Mouse (Mus musculus): ENCODE results near the gene Ppil4. TPM values are rescaled to one million over a fixed set of nuclear protein-coding genes. Genes with fewer than 3 reads are reported as not detected.

Ppil4 gene
- polyA plus RNA-seq, 1 experiment from 2014 or later = 17.1 TPM

- Histone ChIP-seq H3K4me3 (ENCODE audit: low read depth, low read length) (no peak overlapping the region), H3K4me1 (replicated peaks; ENCODE audit: control insufficient read depth, insufficient read depth, low read length) (no peaks in the 10 kb centered on the region), H3K36me3 (ENCODE audit: control insufficient read depth, insufficient read depth) (peaks cover 54% of the 10 kb centered on the region), H3K27me3 (replicated peaks; ENCODE audit: control insufficient read depth, insufficient read depth, low read length) (no peaks in the 10 kb centered on the region), H3K27ac (ENCODE audit: low read depth, low read length) (no peak overlapping the region), H3K9me3 (ENCODE audit: control insufficient read depth) (no peaks in the 10 kb centered on the region), H3K9ac (ENCODE audit: low read depth, low read length) (no peak overlapping the region), H3K4me2 (replicated peaks; ENCODE audit: low read depth) (no peak overlapping the region)
- no peak for ATAC-seq
- no peak for TF ChIP-seq CTCF (IDR thresholded peaks at IDR 0.05; ENCODE audit: low read depth)
- WGBS = 90% methylated on average over 8 of the region's 8 CpGs
These were observed 17.3 kb upstream of the Ppil4 start for GRCm38 (mm10) chr10:7775421-7775820.

GRCm38 (mm10) chr10:7778361-7778760 is 14.3 kb upstream of the Ppil4 start:
- H3K4me1 ChIP-seq (replicated peaks; ENCODE audit: control insufficient read depth, insufficient read depth, low read length) = no peaks in the 10 kb centered on the region
- 87% methylated on average over 3 of the region's 3 CpGs for WGBS
- no peak for ATAC-seq
- TF ChIP-seq CTCF (IDR thresholded peaks at IDR 0.05; ENCODE audit: low read depth) = no peak
- H3K36me3 ChIP-seq (ENCODE audit: control insufficient read depth, insufficient read depth) = peaks cover 25% of the 10 kb centered on the region
- no peaks in the 10 kb centered on the region for H3K27me3 ChIP-seq (replicated peaks; ENCODE audit: control insufficient read depth, insufficient read depth, low read length)
- H3K9ac ChIP-seq (ENCODE audit: low read depth, low read length) = no peak overlapping the region
- no peak overlapping the region for H3K27ac ChIP-seq (ENCODE audit: low read depth, low read length)
- H3K4me3 ChIP-seq (ENCODE audit: low read depth, low read length) = no peak overlapping the region
- H3K4me2 ChIP-seq (replicated peaks; ENCODE audit: low read depth) = no peak overlapping the region
- H3K9me3 ChIP-seq (ENCODE audit: control insufficient read depth) = no peaks in the 10 kb centered on the region

- Histone ChIP-seq H3K9ac (ENCODE audit: low read depth, low read length) (peak overlapping the region; percentile 87), H3K4me2 (replicated peaks; ENCODE audit: low read depth) (peak overlapping the region; percentile 83), H3K4me3 (ENCODE audit: low read depth, low read length) (peak overlapping the region; percentile 100), H3K9me3 (ENCODE audit: control insufficient read depth) (no peaks in the 10 kb centered on the region), H3K27ac (ENCODE audit: low read depth, low read length) (no peak overlapping the region; the same call in 1 of the 2 replicates), H3K27me3 (replicated peaks; ENCODE audit: control insufficient read depth, insufficient read depth, low read length) (no peaks in the 10 kb centered on the region), H3K4me1 (replicated peaks; ENCODE audit: control insufficient read depth, insufficient read depth, low read length) (no peaks in the 10 kb centered on the region), H3K36me3 (ENCODE audit: control insufficient read depth, insufficient read depth) (peaks cover 15% of the 10 kb centered on the region)
- no peak for TF ChIP-seq CTCF (IDR thresholded peaks at IDR 0.05; ENCODE audit: low read depth)
- 15% methylated on average over 7 of the region's 7 CpGs for WGBS
- peak; percentile 1; the same call in 1 of the 2 replicates for ATAC-seq
These were observed 12.9 kb upstream of the Ppil4 start for GRCm38 (mm10) chr10:7779751-7780237.

GRCm38 (mm10) chr10:7780238-7781176 is 12.2 kb upstream of the Ppil4 start:
- Histone ChIP-seq H3K27ac (ENCODE audit: low read depth, low read length) (peak overlapping the region; percentile 86), H3K9me3 (ENCODE audit: control insufficient read depth) (no peaks in the 10 kb centered on the region), H3K27me3 (replicated peaks; ENCODE audit: control insufficient read depth, insufficient read depth, low read length) (no peaks in the 10 kb centered on the region), H3K4me1 (replicated peaks; ENCODE audit: control insufficient read depth, insufficient read depth, low read length) (no peaks in the 10 kb centered on the region), H3K4me2 (replicated peaks; ENCODE audit: low read depth) (peak overlapping the region; percentile 83), H3K9ac (ENCODE audit: low read depth, low read length) (peak overlapping the region; percentile 87), H3K4me3 (ENCODE audit: low read depth, low read length) (peak overlapping the region; percentile 100), H3K36me3 (ENCODE audit: control insufficient read depth, insufficient read depth) (peaks cover 9% of the 10 kb centered on the region)
- peak; percentile 95 for ATAC-seq
- under 1% methylated on average over 59 of the region's 77 CpGs for WGBS
- no peak for TF ChIP-seq CTCF (IDR thresholded peaks at IDR 0.05; ENCODE audit: low read depth)

GRCm38 (mm10) chr10:7781214-7781613 is 11.5 kb upstream of the Ppil4 start:
- Histone ChIP-seq H3K9me3 (ENCODE audit: control insufficient read depth) (no peaks in the 10 kb centered on the region), H3K27me3 (replicated peaks; ENCODE audit: control insufficient read depth, insufficient read depth, low read length) (no peaks in the 10 kb centered on the region), H3K27ac (ENCODE audit: low read depth, low read length) (peak overlapping the region; percentile 35; the same call in 1 of the 2 replicates), H3K4me3 (ENCODE audit: low read depth, low read length) (peak overlapping the region; percentile 100), H3K4me2 (replicated peaks; ENCODE audit: low read depth) (peak overlapping the region; percentile 83), H3K4me1 (replicated peaks; ENCODE audit: control insufficient read depth, insufficient read depth, low read length) (no peaks in the 10 kb centered on the region), H3K36me3 (ENCODE audit: control insufficient read depth, insufficient read depth) (peaks cover 8% of the 10 kb centered on the region; the same call in 1 of the 2 replicates), H3K9ac (ENCODE audit: low read depth, low read length) (0 out of 2 replicates have a peak overlapping the region, but pooled peaks have one; percentile 87)
- ATAC-seq = 0 out of 2 replicates have a peak, but pooled peaks have one; percentile 7
- 51% methylated on average over 3 of the region's 3 CpGs for WGBS
- no peak for TF ChIP-seq CTCF (IDR thresholded peaks at IDR 0.05; ENCODE audit: low read depth)

- Histone ChIP-seq H3K4me2 (replicated peaks; ENCODE audit: low read depth) (no peak overlapping the region), H3K27me3 (replicated peaks; ENCODE audit: control insufficient read depth, insufficient read depth, low read length) (no peaks in the 10 kb centered on the region), H3K27ac (ENCODE audit: low read depth, low read length) (no peak overlapping the region), H3K9ac (ENCODE audit: low read depth, low read length) (no peak overlapping the region), H3K36me3 (ENCODE audit: control insufficient read depth, insufficient read depth) (peaks cover 3% of the 10 kb centered on the region; the same call in 1 of the 2 replicates), H3K4me1 (replicated peaks; ENCODE audit: control insufficient read depth, insufficient read depth, low read length) (0 out of 2 replicates have a peak, but pooled peaks cover 4% of the 10 kb centered on the region), H3K9me3 (ENCODE audit: control insufficient read depth) (no peaks in the 10 kb centered on the region), H3K4me3 (ENCODE audit: low read depth, low read length) (no peak overlapping the region)
- ATAC-seq = peak; percentile 89
- 24% methylated on average over 2 of the region's 2 CpGs for WGBS
- TF ChIP-seq CTCF (IDR thresholded peaks at IDR 0.05; ENCODE audit: low read depth) = no peak
These were observed 5.4 kb upstream of the Ppil4 start for GRCm38 (mm10) chr10:7787319-7787718.

All from intestine, postnatal 0 days (tissue).